Mouse (Mus musculus): ENCODE data around the gene Plcb4.
A peak's percentile ranks its signal among the peaks of the same experiment; 100 is the strongest.

The Plcb4 gene

DNA sequence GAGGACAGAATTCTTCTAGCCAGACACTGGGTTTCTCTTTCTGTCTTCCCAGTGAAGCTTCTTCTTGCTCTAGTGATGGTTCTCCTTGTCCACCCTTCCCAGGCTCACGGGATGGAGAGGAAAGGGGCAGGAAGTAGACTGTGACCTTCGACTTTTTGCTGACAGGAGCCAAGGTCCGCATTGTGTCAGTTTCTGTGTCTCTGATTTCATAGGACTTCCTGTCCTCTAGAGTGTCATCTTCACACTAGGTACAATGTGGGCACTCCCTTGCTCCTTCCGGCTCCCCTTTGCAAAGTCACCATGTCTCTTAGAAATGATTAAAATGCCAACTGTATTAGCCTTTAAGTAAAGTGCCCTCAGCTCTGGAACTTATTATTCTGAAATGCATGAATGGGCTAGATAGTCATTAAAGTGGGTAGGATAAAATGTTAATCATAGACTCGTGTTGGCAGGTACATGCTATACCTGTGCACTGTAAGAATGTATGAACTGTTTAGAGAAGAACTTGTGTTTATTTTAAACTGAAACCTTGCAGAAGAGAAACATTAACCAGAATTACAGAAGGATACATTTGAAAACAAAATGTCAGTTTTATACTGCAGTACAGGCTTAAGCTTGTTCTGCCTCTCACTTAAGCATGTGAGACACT is 152.8 kb downstream of the Plcb4 start:
- peak; percentile 43 to 58 for DNase-seq

- peak; percentile 28 to 34 for DNase-seq
Observed at GRCm38 (mm10) chr2:135812701-135813246, 154.0 kb downstream of the Plcb4 start.

DNA sequence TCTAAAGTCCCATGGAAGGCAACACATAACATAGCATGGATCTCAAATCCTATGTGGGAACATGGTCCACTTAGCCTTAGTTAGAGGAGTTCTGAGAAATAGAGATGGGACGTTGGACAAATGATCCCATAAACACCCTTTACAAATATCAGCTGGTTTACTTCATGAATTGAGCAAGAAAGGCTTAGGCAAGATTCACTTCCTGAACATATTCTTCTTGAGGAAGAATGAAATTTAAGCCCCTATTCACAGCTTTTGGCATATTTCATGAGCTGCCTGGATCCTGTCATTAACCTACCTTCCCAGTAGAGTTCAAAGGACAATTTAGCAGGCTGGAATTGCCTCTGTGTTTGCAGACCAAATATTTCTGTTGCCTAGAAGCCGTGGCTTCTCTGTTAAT is 161.9 kb downstream of the Plcb4 start:
- no peak for DNase-seq

DNA sequence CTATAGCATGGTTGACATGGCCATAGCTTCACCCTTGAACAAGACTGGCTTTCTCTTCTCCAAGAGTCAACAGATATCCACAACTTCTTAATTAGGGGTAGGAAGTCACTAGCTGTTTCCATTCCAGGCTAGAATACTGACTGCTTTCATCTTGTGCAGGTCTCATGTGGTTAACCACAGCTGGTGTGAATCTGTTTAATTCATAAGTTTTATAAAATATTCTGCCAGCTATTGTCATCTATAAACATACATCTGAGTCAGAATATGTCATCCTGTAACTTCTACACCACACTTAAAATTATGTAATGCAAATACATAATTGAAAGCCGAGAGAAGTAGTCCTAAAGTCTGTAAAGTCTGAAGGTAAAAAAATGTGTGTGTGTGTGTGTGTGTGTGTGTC is 164.9 kb downstream of the Plcb4 start:
- DNase-seq, result no peak

DNA sequence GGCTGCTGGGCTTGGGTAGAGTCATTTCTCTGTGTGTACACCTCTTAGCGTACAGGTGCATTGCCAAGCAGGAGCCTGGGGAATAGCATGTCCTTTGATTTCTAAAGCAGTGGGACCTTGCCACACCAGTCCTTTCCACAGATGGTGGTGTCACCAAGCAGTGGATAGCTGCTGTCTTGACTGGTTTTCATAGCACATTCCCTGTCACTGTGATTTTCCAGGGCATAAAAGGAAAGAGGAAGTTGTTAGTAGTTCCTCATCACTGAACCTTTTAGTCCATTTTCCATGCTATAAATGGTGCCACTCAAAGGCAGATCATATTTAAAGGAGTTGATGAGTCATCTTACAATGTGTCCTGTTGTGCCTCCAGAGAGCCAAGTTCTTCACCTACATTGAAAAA is 165.9 kb downstream of the Plcb4 start:
- no peak for DNase-seq

GRCm38 (mm10) chr2:135825645-135826044 is 166.8 kb downstream of the Plcb4 start:
- no peak for DNase-seq

DNA sequence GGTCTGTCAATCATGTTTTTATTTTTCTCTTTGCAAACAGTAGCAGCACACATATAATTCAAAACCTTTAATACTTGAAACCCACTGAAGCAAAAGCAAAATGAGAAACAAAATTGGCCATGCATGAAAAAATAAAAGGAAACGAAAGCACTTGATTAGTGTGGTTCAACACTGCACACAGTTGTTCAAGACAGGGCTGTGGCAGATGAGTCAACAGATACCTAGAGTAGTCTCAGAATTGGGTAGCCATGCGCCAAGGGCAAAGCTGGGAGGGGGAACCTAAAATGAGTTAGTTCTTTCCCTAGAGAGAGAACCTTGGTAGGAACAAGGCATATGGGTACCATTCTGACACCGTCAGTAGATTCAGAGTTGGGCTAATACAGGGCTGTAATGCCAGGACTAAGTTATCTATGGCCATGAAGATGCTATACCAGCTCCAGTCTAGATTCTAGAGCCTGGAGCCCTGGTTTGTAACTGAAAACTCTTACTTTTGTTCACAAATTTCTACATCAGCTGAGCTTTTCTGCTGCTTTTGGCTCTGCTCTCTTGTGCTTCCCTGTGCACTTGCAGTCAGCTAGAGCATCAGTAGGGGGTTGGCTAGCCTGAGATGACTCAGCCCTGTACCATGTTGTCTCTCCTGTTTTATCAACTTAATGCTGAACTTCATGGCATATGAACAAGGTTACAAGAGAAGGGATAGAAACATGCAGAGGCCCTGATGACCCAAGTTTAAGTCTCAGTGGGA is 168.0 kb downstream of the Plcb4 start:
- no peak for DNase-seq

GRCm38 (mm10) chr2:135828446-135828845 is 169.6 kb downstream of the Plcb4 start:
- no peak for DNase-seq

- DNase-seq, result no peak
Observed at GRCm38 (mm10) chr2:135833743-135834142, 174.9 kb downstream of the Plcb4 start.

DNA sequence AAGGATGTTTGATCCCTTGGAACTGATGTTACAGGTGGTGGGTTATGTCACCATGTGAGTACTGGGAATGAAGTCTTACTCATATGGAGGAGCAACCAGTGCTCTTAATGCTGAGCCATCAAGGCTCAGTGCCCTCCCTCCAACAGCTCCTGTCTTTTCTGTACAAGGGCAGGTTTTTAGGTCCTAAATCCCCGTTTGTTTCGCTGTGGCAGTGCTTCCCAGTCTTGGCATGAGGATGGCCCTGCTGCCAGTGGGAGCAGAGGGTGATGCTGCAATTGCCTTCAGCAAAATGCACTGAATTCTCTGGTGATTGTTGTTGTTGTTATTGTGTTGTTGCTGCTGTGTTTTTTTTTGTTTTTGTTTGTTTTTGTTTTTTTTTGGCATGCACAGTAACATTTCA is 175.6 kb downstream of the Plcb4 start:
- DNase-seq, result no peak

GRCm38 (mm10) chr2:135835911-135836310 is 177.1 kb downstream of the Plcb4 start:
- DNase-seq, result no peak

DNA sequence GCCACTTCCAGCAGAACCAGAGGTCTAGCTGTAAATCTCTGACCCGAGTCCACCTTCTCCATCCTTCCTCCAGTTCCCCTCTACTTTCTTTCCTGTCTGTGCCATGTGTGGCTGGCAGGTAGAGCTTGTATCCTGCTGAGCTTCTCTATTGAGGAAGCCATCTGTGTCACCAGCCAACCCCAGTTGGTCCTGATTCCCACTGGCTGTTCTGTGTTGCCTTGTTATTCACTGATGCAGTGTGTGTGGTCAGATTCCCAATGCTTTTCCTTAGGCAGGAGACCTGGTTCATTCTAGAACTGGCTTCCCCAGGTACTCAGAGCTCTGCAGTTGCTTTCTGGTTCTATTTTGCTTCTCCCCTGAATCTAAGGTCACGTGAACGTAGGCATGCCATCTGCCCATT is 177.6 kb downstream of the Plcb4 start:
- DNase-seq, result no peak

GRCm38 (mm10) chr2:135837730-135838129 is 178.9 kb downstream of the Plcb4 start:
- peak in 1 of 2 experiments; percentile 16 for DNase-seq

GRCm38 (mm10) chr2:135838135-135838534 is 179.3 kb downstream of the Plcb4 start:
- no peak for DNase-seq

GRCm38 (mm10) chr2:135838651-135839286 is 180.0 kb downstream of the Plcb4 start:
- DNase-seq, result no peak

- no peak for DNase-seq
Observed at GRCm38 (mm10) chr2:135843721-135844120, 184.9 kb downstream of the Plcb4 start.

DNA sequence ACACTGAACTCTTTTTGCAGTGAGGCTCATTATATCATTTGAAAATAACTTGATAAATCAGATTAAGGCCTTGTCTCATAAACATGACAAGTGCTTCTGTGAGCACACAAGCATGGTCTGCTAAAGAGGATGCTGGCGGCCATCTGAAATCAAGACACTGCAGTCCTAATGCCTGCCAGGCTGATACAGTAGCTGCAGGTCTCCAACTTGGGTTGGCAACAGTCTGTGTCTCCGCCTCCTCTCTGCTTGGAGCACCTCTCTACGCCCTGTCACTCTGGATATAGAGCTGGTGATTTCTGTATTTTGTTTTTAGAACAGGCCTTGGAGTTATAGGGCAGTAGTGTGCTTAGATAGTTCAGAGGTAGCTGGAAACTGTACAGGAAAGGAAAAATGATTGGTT is 188.1 kb downstream of the Plcb4 start:
- DNase-seq, result no peak

GRCm38 (mm10) chr2:135847738-135848137 is 188.9 kb downstream of the Plcb4 start:
- no peak for DNase-seq

GRCm38 (mm10) chr2:135848169-135848568 is 189.4 kb downstream of the Plcb4 start:
- DNase-seq, result no peak

DNA sequence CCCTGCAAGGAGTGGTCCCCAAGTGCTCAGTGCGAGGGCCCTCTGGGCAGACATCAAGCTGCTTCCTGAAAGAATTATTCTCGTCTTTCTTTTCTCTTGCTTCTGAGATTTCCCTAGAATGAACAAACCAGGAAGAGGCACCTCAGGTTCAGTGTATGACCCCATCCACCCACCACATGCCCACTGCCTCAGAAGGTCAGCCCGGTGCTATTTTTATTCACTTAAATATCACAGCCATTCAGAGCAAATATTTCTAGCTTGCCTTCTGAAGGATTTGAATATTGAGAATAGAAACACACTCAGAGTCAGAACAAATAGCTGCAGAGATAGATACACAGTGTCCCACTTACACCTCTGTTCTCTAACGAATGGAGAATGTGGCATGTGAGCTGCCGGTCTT is 193.2 kb downstream of the Plcb4 start:
- DNase-seq, result no peak

- no peak for DNase-seq
Observed at GRCm38 (mm10) chr2:135853085-135853484, 194.3 kb downstream of the Plcb4 start.

DNA sequence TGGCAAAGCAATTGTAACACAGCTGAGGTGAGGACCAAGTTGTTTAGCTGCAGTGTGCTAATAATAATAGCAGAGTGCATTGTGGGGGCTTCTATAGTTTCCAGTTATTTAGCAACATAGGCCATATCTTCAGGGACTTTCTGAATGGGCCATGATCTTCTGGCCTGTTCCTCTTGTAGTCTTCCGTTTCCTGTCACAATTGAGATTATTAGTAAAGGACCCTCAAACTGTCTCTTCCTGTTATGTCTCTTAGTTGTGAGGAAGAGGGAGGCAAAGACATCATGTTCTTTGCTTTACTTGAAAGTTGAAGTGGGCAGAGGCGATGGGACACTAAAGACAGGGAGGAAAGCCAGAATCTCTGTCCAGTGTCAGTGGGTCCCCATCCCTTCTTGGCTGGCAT is 195.2 kb downstream of the Plcb4 start:
- no peak for DNase-seq

DNA sequence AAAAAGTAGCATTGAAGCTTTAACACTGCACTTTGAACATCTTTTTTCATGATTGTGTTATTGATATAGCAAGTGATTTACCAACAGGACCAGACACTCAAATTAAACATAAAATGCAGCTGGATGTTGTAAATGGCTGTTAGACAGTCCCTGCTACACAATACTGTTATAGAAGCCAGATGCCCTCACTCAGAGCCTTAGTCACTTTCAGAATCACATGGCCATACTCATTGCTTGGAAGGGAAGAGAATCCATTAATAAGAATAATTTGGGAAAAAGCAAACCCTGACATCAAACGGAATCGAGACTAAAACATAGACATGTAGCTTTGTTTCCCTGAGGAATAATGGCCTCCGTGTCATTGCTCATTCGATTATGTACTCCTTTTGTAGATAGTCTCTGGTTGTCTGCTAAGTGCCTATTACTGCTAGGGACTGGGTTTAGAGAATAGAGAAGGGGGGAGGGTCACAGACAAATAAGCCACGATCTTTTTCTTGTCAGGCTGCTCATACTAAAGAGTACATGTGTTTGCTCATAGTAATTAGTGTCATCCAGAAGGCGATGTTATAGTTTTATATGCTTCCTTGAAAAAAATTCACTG is 197.2 kb downstream of the Plcb4 start:
- DNase-seq, result no peak
